Mouse (Mus musculus): Measurements from ENCODE around the gene Lrrk2.

DNA sequence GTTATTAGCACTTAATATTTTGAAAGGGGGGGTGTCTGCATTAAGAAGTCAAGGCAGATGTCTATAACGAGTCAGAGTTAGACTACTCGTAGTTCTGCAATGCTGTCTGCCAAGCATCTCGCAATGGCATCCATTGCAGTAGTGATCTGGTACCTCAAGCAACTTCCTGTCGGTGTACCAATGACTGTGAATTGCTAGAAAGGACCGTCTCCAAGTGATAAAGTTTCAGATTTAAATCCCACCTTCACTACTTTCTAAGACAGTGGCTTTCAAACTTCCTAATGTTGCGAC, 12.0 kb upstream of the Lrrk2 start:
- TF ChIP-seq POLR2A (IDR thresholded peaks at IDR 0.05; ENCODE audit: control insufficient read depth, extremely low read depth, insufficient read depth, low read length, poor library complexity) (no peak), CTCF (IDR thresholded peaks at IDR 0.05; ENCODE audit: borderline replicate concordance, control insufficient read depth, extremely low read depth, insufficient read depth, low read length, poor library complexity) (no peak)

All from thymus, adult 2 months (tissue).